8 mouse cellular contexts compared by ENCODE assay signal in genomic region chr13:44673337-44673966, GRCm38 (mm10). TPM values are rescaled to one million over a fixed set of nuclear protein-coding genes. Genes with fewer than 3 reads are reported as not detected.
A peak's percentile ranks its signal among the peaks of the same experiment; 100 is the strongest.
DNase-seq lines count a peak whose midpoint lies in the region; ATAC-seq and TF ChIP-seq lines count a peak whose summit lies in the region.

No protein-coding gene starts in this region.

- TF ChIP-seq EP300 in liver, embryonic 14.5 days (IDR thresholded peaks at IDR 0.05; ENCODE audit: low read depth): no peak

- ATAC-seq in heart, embryonic 12.5 days (ENCODE audit: insufficient number of reproducible peaks, low FRiP score): no peak
- ATAC-seq in forebrain, embryonic 16.5 days: no peak; the same call in 1 of the 2 replicates
- ATAC-seq in liver, embryonic 14.5 days (ENCODE audit: insufficient read depth): no peak

- WGBS in heart, embryonic 12.5 days: 27% methylated on average over 20 of the region's 20 CpGs
- 15% methylated on average over 20 of the region's 20 CpGs for WGBS in forebrain, embryonic 16.5 days
- WGBS in liver, embryonic 14.5 days (ENCODE audit: insufficient replicate concordance): 9% methylated on average over 20 of the region's 20 CpGs

- no peaks in the 10 kb centered on the region for H3K9me3 ChIP-seq in heart, embryonic 12.5 days (replicated peaks)
- no peaks in the 10 kb centered on the region for H3K9me3 ChIP-seq in forebrain, embryonic 16.5 days (ENCODE audit: control insufficient read depth, low read length)
- H3K9me3 ChIP-seq in liver, embryonic 14.5 days (ENCODE audit: control insufficient read depth, low read length): no peaks in the 10 kb centered on the region

- H3K4me1 ChIP-seq in heart, embryonic 12.5 days (replicated peaks): peaks cover 9% of the 10 kb centered on the region; the same call in 1 of the 2 replicates
- peaks cover 7% of the 10 kb centered on the region for H3K4me1 ChIP-seq in forebrain, embryonic 16.5 days (replicated peaks; ENCODE audit: control insufficient read depth, insufficient read depth, low read length)
- peaks cover 0 to 7% of the 10 kb centered on the region in 2 experiments; a peak in 1 of 4 replicates for H3K4me1 ChIP-seq in liver, embryonic 14.5 days (replicated peaks; ENCODE audit: control insufficient read depth in 2 of 2, insufficient read depth in 2 of 2, low read length in 1 of 2)

- TF ChIP-seq CTCF in liver, embryonic 14.5 days (IDR thresholded peaks at IDR 0.05; ENCODE audit: low read depth): no peak

- H3K9ac ChIP-seq in heart, embryonic 12.5 days: no peak overlapping the region
- no peak overlapping the region for H3K9ac ChIP-seq in forebrain, embryonic 16.5 days (replicated peaks; ENCODE audit: low read depth, low read length)
- no peak overlapping the region for H3K9ac ChIP-seq in liver, embryonic 14.5 days (replicated peaks)

- no peak overlapping the region for H3K27ac ChIP-seq in heart, embryonic 12.5 days (ENCODE audit: poor library complexity, severe bottlenecking)
- no peak overlapping the region for H3K27ac ChIP-seq in forebrain, embryonic 16.5 days (ENCODE audit: low read length)
- no peak overlapping the region for H3K27ac ChIP-seq in liver, embryonic 14.5 days

- H3K36me3 ChIP-seq in heart, embryonic 12.5 days: no peaks in the 10 kb centered on the region
- no peaks in the 10 kb centered on the region for H3K36me3 ChIP-seq in forebrain, embryonic 16.5 days (ENCODE audit: control insufficient read depth, insufficient read depth)
- no peaks in the 10 kb centered on the region for H3K36me3 ChIP-seq in liver, embryonic 14.5 days (replicated peaks; ENCODE audit: control insufficient read depth, insufficient read depth, low read depth)

- H3K27me3 ChIP-seq in heart, embryonic 12.5 days (replicated peaks): no peaks in the 10 kb centered on the region; the same call in 1 of the 2 replicates
- H3K27me3 ChIP-seq in forebrain, embryonic 16.5 days (replicated peaks; ENCODE audit: control insufficient read depth, insufficient read depth, low read length): no peaks in the 10 kb centered on the region
- H3K27me3 ChIP-seq in liver, embryonic 14.5 days (ENCODE audit: control insufficient read depth, insufficient read depth, low read length): peaks cover 20% of the 10 kb centered on the region

- no peak for DNase-seq in heart, adult 18-20 months
- DNase-seq in urinary bladder, adult 18-20 months (ENCODE audit: low spot score in 2 of 2): peak; percentile 22 to 38
- no peak for DNase-seq in urinary bladder, postnatal 4 days (ENCODE audit: low spot score in 2 of 2)
- DNase-seq in liver, embryonic 14.5 days (ENCODE audit: low read depth in 3 of 3, low spot score in 3 of 3): no peak
- peak; percentile 25 for DNase-seq in right cerebral cortex, postnatal 14 days
- no peak for DNase-seq in gastrocnemius, postnatal 4 days (ENCODE audit: low spot score in 2 of 2)

- peak overlapping the region; percentile 55 for H3K4me2 ChIP-seq in heart, embryonic 12.5 days
- H3K4me2 ChIP-seq in forebrain, embryonic 16.5 days (ENCODE audit: low read length): peak overlapping the region; percentile 36
- H3K4me2 ChIP-seq in liver, embryonic 14.5 days (ENCODE audit: low read depth): peak overlapping the region; percentile 37

- H3K4me3 ChIP-seq in heart, embryonic 12.5 days: peak overlapping the region; percentile 11; the same call in 1 of the 2 replicates
- H3K4me3 ChIP-seq in forebrain, embryonic 16.5 days (replicated peaks; ENCODE audit: low read length): peak overlapping the region; percentile 3; the same call in 1 of the 2 replicates
- peak overlapping the region in 1 of 2 experiments; percentile 19; a peak in 1 of 4 replicates for H3K4me3 ChIP-seq in liver, embryonic 14.5 days (ENCODE audit: insufficient read depth in 1 of 2, low read depth in 2 of 2, low read length in 2 of 2)

RNA-seq across cellular contexts. Expression of gene Jarid2, which starts 55.8 kb away (rescaled TPM):
- polyA plus RNA-seq in heart, embryonic 12.5 days (2016; fragmentation: Nextera tagmentation; extraction: Ambion mirVana): 40.6 TPM in 2 replicates
- total RNA-seq in heart, adult 18-20 months (2021): 10 to 100 TPM; 15.8 to 16.6 TPM
- 36.6 and 37.5 TPM in 2 replicates for polyA plus RNA-seq in forebrain, embryonic 16.5 days (2015; fragmentation: Nextera tagmentation; extraction: Ambion mirVana)
- polyA plus RNA-seq in liver, embryonic 14.5 days (2012; rRNA removed): 4.1 and 5.9 TPM in 2 replicates
- 4.9 TPM in 2 replicates for polyA plus RNA-seq in liver, embryonic 14.5 days (2014; fragmentation: Nextera tagmentation; extraction: Ambion mirVana)
- total RNA-seq in gastrocnemius, postnatal 4 days (2021): 10 to 100 TPM; 41.4 to 50.6 TPM

Comparison
In these comparisons a context has a peak if more than half of its experiments do, and no peak if none do; other contexts are left out.
1. DNase-seq: peak in urinary bladder, adult 18-20 months (2 of 2) and right cerebral cortex, postnatal 14 days (single experiment); none in heart, adult 18-20 months (0 of 2), urinary bladder, postnatal 4 days (0 of 2), liver, embryonic 14.5 days (0 of 3) and gastrocnemius, postnatal 4 days (0 of 2).
2. Peak in every context shown above with its lines, with median percentiles within 50 percentile points of each other: H3K4me2 ChIP-seq.